Mouse (Mus musculus) stomach, embryonic 16.5 days (tissue): ENCODE results near the gene Stx5a. TPM values are rescaled to one million over a fixed set of nuclear protein-coding genes. Genes with fewer than 3 reads are reported as not detected.
A peak's percentile ranks its signal among the peaks of the same experiment; 100 is the strongest.

Experiments
- ATAC-seq: fragments of 200-750 bp; cut with Nextera tagmentation; 2 replicates; pipeline ENCODE4 v1.8.0; 2017; ENCODE audit warnings: moderate number of reproducible peaks, moderate TSS enrichment; ENCODE audit not compliant: insufficient read depth, low FRiP score
- H3K27ac ChIP-seq: fragments of 300-500 bp; sonication (generic); 2 replicates; pipeline ENCODE4 v1.5.1; 2014; ENCODE audit warnings: low read length
- H3K27me3 ChIP-seq: fragments of 300-500 bp; sonication (generic); 2 replicates; pipeline ENCODE4 v1.6.1; 2014; ENCODE audit warnings: low read length, control low read depth, mixed read lengths; ENCODE audit not compliant: control insufficient read depth, insufficient read depth
- H3K36me3 ChIP-seq: fragments of 300-500 bp; sonication (generic); 2 replicates; pipeline ENCODE4 v1.6.1; 2014; ENCODE audit warnings: low read length; ENCODE audit not compliant: control insufficient read depth, insufficient read depth
- H3K4me1 ChIP-seq: fragments of 300-500 bp; sonication (generic); 2 replicates; pipeline ENCODE4 v1.6.1; 2014; ENCODE audit warnings: low read length, control low read depth, mixed read lengths; ENCODE audit not compliant: control insufficient read depth, insufficient read depth
- H3K4me2 ChIP-seq: fragments of 300-500 bp; sonication (generic); 2 replicates; pipeline ENCODE4 v1.6.1; 2014; ENCODE audit warnings: low read depth, low read length, mixed read lengths
- H3K4me3 ChIP-seq: fragments of 300-500 bp; sonication (generic); replicated peaks from 2 replicates; pipeline ENCODE4 v1.5.1; 2014; ENCODE audit warnings: mild to moderate bottlenecking, low read length
- H3K9ac ChIP-seq: fragments of 300-500 bp; sonication (generic); 2 replicates; pipeline ENCODE4 v1.6.1; 2014; ENCODE audit warnings: low read length
- H3K9me3 ChIP-seq: fragments of 300-500 bp; sonication (generic); replicated peaks from 2 replicates; pipeline ENCODE4 v1.6.1; 2016; ENCODE audit warnings: low read length, control low read depth; ENCODE audit not compliant: control insufficient read depth
- WGBS: fragments of 180-500 bp; shearing (Covaris S2); extraction: QIAGEN DNeasy Blood & Tissue Kit; methylation state at CpG from one replicate; pipeline ENCODE4 v1.1.7; 2014; 5-methylcytosine and 5-hydroxymethylcytosine counted together
- polyA plus RNA-seq: library from polyadenylated mRNA; unstranded; fragments of >200 nt; fragmentation: Nextera tagmentation; extraction: Ambion mirVana; gene quantifications from 2 replicates; pipeline ENCODE4 v1.2.1, GENCODE M21; 2015

Gene Stx5a
- polyA plus RNA-seq, 1 experiment from 2014 or later, result 148 TPM

DNA sequence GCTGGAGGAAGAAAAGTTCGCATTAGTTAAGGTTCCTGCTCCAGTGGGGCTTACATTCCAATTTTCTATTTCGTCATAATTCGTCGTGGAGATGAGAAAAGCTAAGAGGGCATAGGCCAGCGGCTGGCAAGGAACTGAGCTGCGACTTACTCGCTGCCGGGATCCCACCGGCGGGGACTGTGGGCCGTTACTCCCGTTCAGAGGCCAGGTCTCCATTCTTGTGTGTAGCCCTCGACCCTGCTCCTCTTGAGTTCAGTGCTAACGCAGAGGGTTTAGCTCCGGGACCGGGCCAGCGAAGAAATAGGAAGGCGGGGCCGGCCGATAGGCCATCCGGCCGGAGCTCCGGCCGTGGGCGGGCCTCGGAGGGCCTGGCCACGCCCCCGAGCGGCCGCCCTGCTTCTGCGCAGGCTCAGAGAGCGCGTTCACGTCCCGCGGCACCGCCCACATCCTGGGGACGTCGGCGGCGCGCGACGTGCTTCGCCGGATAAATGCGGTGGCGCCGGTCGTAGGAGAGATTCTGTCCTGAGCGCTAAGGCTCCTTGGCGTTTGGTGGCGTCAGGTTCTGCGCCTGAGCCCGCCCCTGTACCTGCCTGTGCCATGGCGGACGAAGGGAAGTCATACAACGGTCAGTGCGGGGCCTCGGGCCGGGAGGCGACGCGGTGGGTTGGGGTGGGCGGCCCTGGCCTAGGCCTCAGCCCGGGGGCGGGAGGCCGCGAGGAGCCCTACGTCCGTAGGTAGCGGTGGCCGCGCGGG is 15.6 kb downstream of the Stx5a start, which contains the start of gene Nxf1:
Gene Nxf1, plus strand, starts transcription at position 439 of the 753 bp plus-strand sequence.
- H3K27ac ChIP-seq, result peak within 1 kb of the TSS; percentile 92
- H3K4me2 ChIP-seq, result peak within 1 kb of the TSS; percentile 87
- H3K4me3 ChIP-seq, result peak within 1 kb of the TSS; percentile 88
- no peaks in the 10 kb centered on the region for H3K27me3 ChIP-seq
- H3K9me3 ChIP-seq, result no peaks in the 10 kb centered on the region
- H3K4me1 ChIP-seq, result peaks cover 16% of the 10 kb centered on the region
- peak within 1 kb of the TSS; percentile 96 for H3K9ac ChIP-seq
- H3K36me3 ChIP-seq, result peaks cover 7% of the 10 kb centered on the region; the same call in 1 of the 2 replicates
- WGBS, result under 1% methylated on average over 75 of the region's 75 CpGs
- ATAC-seq, result peak; percentile 95

DNA sequence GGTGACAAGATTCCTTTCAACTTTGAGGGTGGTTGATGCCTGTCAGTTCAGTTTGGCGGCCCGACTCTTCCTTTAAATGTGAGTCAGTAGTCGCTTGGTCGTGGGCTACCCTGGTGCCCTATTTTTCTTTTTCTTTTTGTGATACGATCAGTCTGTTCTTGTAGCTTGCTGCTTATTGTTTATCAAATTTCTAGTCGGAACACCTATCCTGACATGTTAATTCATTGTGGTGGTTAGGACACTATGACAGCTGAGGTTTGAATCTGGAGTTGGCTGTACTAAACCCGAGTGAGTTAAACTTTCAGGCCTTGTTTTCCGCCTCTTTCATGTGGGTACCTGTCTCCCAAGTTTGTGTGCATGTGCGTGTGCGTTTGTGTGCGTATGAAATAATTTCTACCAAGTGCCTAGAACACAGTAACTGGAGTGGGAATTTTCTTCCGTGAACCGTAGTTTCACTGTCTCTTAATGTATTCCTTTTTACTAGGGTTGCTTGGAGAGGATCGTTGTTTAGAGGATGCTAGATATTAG is 16.3 kb downstream of the Stx5a start:
- Histone ChIP-seq H3K4me2 (peak overlapping the region; percentile 87), H3K9me3 (no peaks in the 10 kb centered on the region), H3K36me3 (peaks cover 7% of the 10 kb centered on the region; the same call in 1 of the 2 replicates), H3K27ac (peak overlapping the region; percentile 89), H3K4me1 (peaks cover 16% of the 10 kb centered on the region), H3K27me3 (no peaks in the 10 kb centered on the region), H3K4me3 (peak overlapping the region; percentile 88), H3K9ac (peak overlapping the region; percentile 96)
- ATAC-seq, result no peak
- WGBS, result 2% methylated on average over 14 of the region's 14 CpGs

- H3K9me3 ChIP-seq, result no peaks in the 10 kb centered on the region
- no peak overlapping the region for H3K27ac ChIP-seq
- peaks cover 16% of the 10 kb centered on the region for H3K4me1 ChIP-seq
- 74% methylated on average over 2 of the region's 2 CpGs for WGBS
- ATAC-seq, result no peak
- H3K36me3 ChIP-seq, result peaks cover 18% of the 10 kb centered on the region; the same call in 1 of the 2 replicates
- no peak overlapping the region for H3K9ac ChIP-seq
- no peak overlapping the region for H3K4me2 ChIP-seq
- no peak overlapping the region for H3K4me3 ChIP-seq
- no peaks in the 10 kb centered on the region for H3K27me3 ChIP-seq
Measured at GRCm38 (mm10) chr19:8758899-8759298, 17.7 kb downstream of the Stx5a start.

- no peak for ATAC-seq
- no peak overlapping the region for H3K27ac ChIP-seq
- no peak overlapping the region for H3K4me3 ChIP-seq
- no peaks in the 10 kb centered on the region for H3K27me3 ChIP-seq
- 94% methylated on average over 2 of the region's 2 CpGs for WGBS
- H3K9me3 ChIP-seq, result peaks cover 4% of the 10 kb centered on the region; the same call in 1 of the 2 replicates
- peaks cover 14% of the 10 kb centered on the region for H3K4me1 ChIP-seq
- no peak overlapping the region for H3K9ac ChIP-seq
- H3K36me3 ChIP-seq, result peaks cover 29% of the 10 kb centered on the region
- no peak overlapping the region for H3K4me2 ChIP-seq
Measured at GRCm38 (mm10) chr19:8760757-8761156, 19.5 kb downstream of the Stx5a start.

- Histone ChIP-seq H3K36me3 (peaks cover 51% of the 10 kb centered on the region), H3K4me2 (no peak overlapping the region), H3K9me3 (peaks cover 4% of the 10 kb centered on the region; the same call in 1 of the 2 replicates), H3K27ac (no peak overlapping the region), H3K27me3 (no peaks in the 10 kb centered on the region), H3K9ac (no peak overlapping the region), H3K4me1 (peaks cover 4% of the 10 kb centered on the region; the same call in 1 of the 2 replicates), H3K4me3 (no peak overlapping the region)
- ATAC-seq, result no peak
- WGBS, result 92% methylated on average over 4 of the region's 4 CpGs
Measured at GRCm38 (mm10) chr19:8763276-8763675, 22.1 kb downstream of the Stx5a start.

GRCm38 (mm10) chr19:8765562-8765961 is 24.3 kb downstream of the Stx5a start:
- Histone ChIP-seq H3K36me3 (peaks cover 66% of the 10 kb centered on the region), H3K27ac (no peak overlapping the region), H3K4me3 (no peak overlapping the region), H3K27me3 (no peaks in the 10 kb centered on the region), H3K9ac (no peak overlapping the region), H3K4me1 (peaks cover 5% of the 10 kb centered on the region), H3K4me2 (no peak overlapping the region), H3K9me3 (peaks cover 4% of the 10 kb centered on the region; the same call in 1 of the 2 replicates)
- 95% methylated on average over 9 of the region's 9 CpGs for WGBS
- ATAC-seq, result no peak

GRCm38 (mm10) chr19:8770567-8771270 is 29.5 kb downstream of the Stx5a start, which contains the start of gene Tmem223:
Tmem223 (plus strand) TSS chr19:8770996.
- peak within 1 kb of the TSS; percentile 82 for H3K4me2 ChIP-seq
- H3K4me1 ChIP-seq, result peaks cover 25% of the 10 kb centered on the region
- ATAC-seq, result peak; percentile 45
- H3K36me3 ChIP-seq, result peaks cover 47% of the 10 kb centered on the region
- H3K27ac ChIP-seq, result peak within 1 kb of the TSS; percentile 85
- peak within 1 kb of the TSS; percentile 87 for H3K4me3 ChIP-seq
- peak within 1 kb of the TSS; percentile 95 for H3K9ac ChIP-seq
- H3K9me3 ChIP-seq, result no peaks in the 10 kb centered on the region
- 14% methylated on average over 29 of the region's 29 CpGs for WGBS
- no peaks in the 10 kb centered on the region for H3K27me3 ChIP-seq

DNA sequence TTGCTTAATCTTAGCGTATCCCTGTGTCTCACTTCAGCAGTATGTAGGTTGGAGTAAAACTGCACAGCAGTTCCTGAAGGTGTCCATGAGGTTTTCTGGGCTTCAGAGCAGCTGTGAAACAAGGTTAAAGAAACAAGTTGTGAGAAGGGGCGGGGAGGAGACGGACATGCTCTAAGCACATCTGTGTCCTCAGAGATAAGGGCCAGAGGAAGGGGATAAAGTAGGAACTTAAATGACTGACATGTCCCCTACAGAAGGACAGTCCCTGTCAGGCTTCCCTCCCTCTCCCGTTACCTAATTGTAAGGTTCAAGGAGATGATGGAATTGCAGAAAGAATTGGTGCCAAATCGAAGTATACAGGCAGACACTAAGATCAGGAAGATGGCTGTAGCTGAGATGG is 31.8 kb downstream of the Stx5a start:
- no peak for ATAC-seq
- H3K4me2 ChIP-seq, result peak overlapping the region; percentile 91
- H3K4me1 ChIP-seq, result peaks cover 26% of the 10 kb centered on the region
- peak overlapping the region; percentile 99; the same call in 1 of the 2 replicates for H3K27ac ChIP-seq
- H3K36me3 ChIP-seq, result peaks cover 28% of the 10 kb centered on the region
- no peaks in the 10 kb centered on the region for H3K9me3 ChIP-seq
- 70% methylated on average over 5 of the region's 5 CpGs for WGBS
- no peaks in the 10 kb centered on the region for H3K27me3 ChIP-seq
- H3K9ac ChIP-seq, result peak overlapping the region; percentile 100
- peak overlapping the region; percentile 94 for H3K4me3 ChIP-seq
